Comparison of ENCODE assay signal across 31 mouse cellular contexts in genomic region chr10:57675740-57676139, GRCm38 (mm10). TPM values are rescaled to one million over a fixed set of nuclear protein-coding genes. Genes with fewer than 3 reads are reported as not detected.
A peak's percentile ranks its signal among the peaks of the same experiment; 100 is the strongest.
DNase-seq lines count a peak whose midpoint lies in the region; ATAC-seq and TF ChIP-seq lines count a peak whose summit lies in the region.
"Had no signal": no experiment of that assay in that cellular context is flagged by ENCODE, and none has a peak within 500 bp of the region (broad histone marks: within the 10 kb centered on the region; RNA-seq: fewer than 3 reads in every experiment).

No protein-coding gene starts in this region.

- no peaks in the 10 kb centered on the region for H3K27me3 ChIP-seq in lung, embryonic 14.5 days (ENCODE audit: insufficient read depth, low read length)
- H3K27me3 ChIP-seq in neural tube, embryonic 11.5 days (ENCODE audit: control insufficient read depth, insufficient read depth, low read length), result no peaks in the 10 kb centered on the region
- no peaks in the 10 kb centered on the region for H3K27me3 ChIP-seq in neural tube, embryonic 15.5 days (replicated peaks)
- H3K27me3 ChIP-seq in myocyte (ENCODE audit: control insufficient read depth, insufficient read depth, insufficient read length), result no peaks in the 10 kb centered on the region
- H3K27me3 ChIP-seq: embryonic facial prominence, embryonic 13.5 days; heart, embryonic 15.5 days; hindbrain, embryonic 13.5 days; limb, embryonic 13.5 days; neural tube, embryonic 13.5 days had no signal

- no peak for TF ChIP-seq POLR2A in myocyte (IDR thresholded peaks at IDR 0.05; ENCODE audit: insufficient read length, low read depth)

- no peak overlapping the region for H3K27ac ChIP-seq in lung, embryonic 14.5 days (ENCODE audit: low read depth)
- H3K27ac ChIP-seq in neural tube, embryonic 11.5 days (ENCODE audit: low read depth, low read length), result no peak overlapping the region
- no peak overlapping the region for H3K27ac ChIP-seq in neural tube, embryonic 15.5 days (replicated peaks)
- H3K27ac ChIP-seq: embryonic facial prominence, embryonic 13.5 days; forebrain, embryonic 10.5 days; heart, embryonic 15.5 days; hindbrain, embryonic 13.5 days; kidney, postnatal 0 days; limb, embryonic 13.5 days; neural tube, embryonic 13.5 days; stomach, postnatal 0 days had no signal

- H3K4me1 ChIP-seq in lung, embryonic 14.5 days (ENCODE audit: insufficient read depth), result no peaks in the 10 kb centered on the region
- no peaks in the 10 kb centered on the region for H3K4me1 ChIP-seq in neural tube, embryonic 11.5 days (ENCODE audit: control insufficient read depth, insufficient read depth, low read length)
- no peaks in the 10 kb centered on the region for H3K4me1 ChIP-seq in neural tube, embryonic 15.5 days
- H3K4me1 ChIP-seq: embryonic facial prominence, embryonic 13.5 days; forebrain, embryonic 10.5 days; heart, embryonic 15.5 days; hindbrain, embryonic 13.5 days; limb, embryonic 13.5 days; neural tube, embryonic 13.5 days had no signal

- no peak overlapping the region for H3K4me2 ChIP-seq in lung, embryonic 14.5 days
- H3K4me2 ChIP-seq in neural tube, embryonic 11.5 days (ENCODE audit: low read depth), result no peak overlapping the region
- H3K4me2 ChIP-seq in neural tube, embryonic 15.5 days, result no peak overlapping the region
- H3K4me2 ChIP-seq in myocyte (ENCODE audit: low read depth), result no peak overlapping the region
- H3K4me2 ChIP-seq: embryonic facial prominence, embryonic 13.5 days; heart, embryonic 15.5 days; hindbrain, embryonic 13.5 days; limb, embryonic 13.5 days; liver, embryonic 11.5 days; neural tube, embryonic 13.5 days had no signal

- no peaks in the 10 kb centered on the region for H3K9me3 ChIP-seq in lung, embryonic 14.5 days (ENCODE audit: low read depth, low read length)
- H3K9me3 ChIP-seq in neural tube, embryonic 11.5 days (ENCODE audit: control insufficient read depth, low read length), result no peaks in the 10 kb centered on the region
- no peaks in the 10 kb centered on the region for H3K9me3 ChIP-seq in neural tube, embryonic 15.5 days (replicated peaks)
- H3K9me3 ChIP-seq: embryonic facial prominence, embryonic 13.5 days; forebrain, embryonic 10.5 days; G1E; heart, embryonic 15.5 days; hindbrain, embryonic 13.5 days; limb, embryonic 13.5 days; neural tube, embryonic 13.5 days had no signal

- H3K4me3 ChIP-seq in lung, embryonic 14.5 days (ENCODE audit: low read depth, low read length), result no peak overlapping the region
- H3K4me3 ChIP-seq in neural tube, embryonic 11.5 days (ENCODE audit: low read depth, low read length), result no peak overlapping the region
- no peak overlapping the region for H3K4me3 ChIP-seq in neural tube, embryonic 15.5 days (replicated peaks)
- no peak overlapping the region for H3K4me3 ChIP-seq in myocyte
- H3K4me3 ChIP-seq: embryonic facial prominence, embryonic 13.5 days; forebrain, embryonic 10.5 days; heart, embryonic 15.5 days; hindbrain, embryonic 13.5 days; limb, embryonic 13.5 days; neural tube, embryonic 13.5 days had no signal

- ATAC-seq in lung, embryonic 14.5 days (ENCODE audit: insufficient read depth), result peak; percentile 69; the same call in 1 of the 2 replicates
- no peak for ATAC-seq in neural tube, embryonic 11.5 days (ENCODE audit: insufficient read depth, low FRiP score, low TSS enrichment)
- ATAC-seq in neural tube, embryonic 15.5 days (ENCODE audit: low FRiP score), result no peak
- ATAC-seq: forebrain, embryonic 16.5 days; intestine, embryonic 16.5 days; midbrain, embryonic 16.5 days had no signal

- no peaks in the 10 kb centered on the region for H3K36me3 ChIP-seq in lung, embryonic 14.5 days (ENCODE audit: insufficient read depth)
- H3K36me3 ChIP-seq in neural tube, embryonic 11.5 days (ENCODE audit: control insufficient read depth, insufficient read depth, low read length), result no peaks in the 10 kb centered on the region
- H3K36me3 ChIP-seq in neural tube, embryonic 15.5 days, result no peaks in the 10 kb centered on the region
- H3K36me3 ChIP-seq in myocyte (ENCODE audit: control insufficient read depth, insufficient read depth), result no peaks in the 10 kb centered on the region
- H3K36me3 ChIP-seq: embryonic facial prominence, embryonic 13.5 days; forebrain, embryonic 10.5 days; G1E; heart, embryonic 15.5 days; hindbrain, embryonic 13.5 days; limb, embryonic 13.5 days; neural tube, embryonic 13.5 days had no signal

- no peak overlapping the region for H3K9ac ChIP-seq in lung, embryonic 14.5 days
- H3K9ac ChIP-seq in neural tube, embryonic 11.5 days (ENCODE audit: low read length), result no peak overlapping the region
- H3K9ac ChIP-seq in neural tube, embryonic 15.5 days (replicated peaks), result no peak overlapping the region
- H3K9ac ChIP-seq: embryonic facial prominence, embryonic 13.5 days; heart, embryonic 15.5 days; hindbrain, embryonic 13.5 days; limb, embryonic 13.5 days; neural tube, embryonic 13.5 days had no signal

- no peaks in the 10 kb centered on the region for H3K79me2 ChIP-seq in myocyte (ENCODE audit: control insufficient read depth, insufficient read depth)

- no peak overlapping the region for H3ac ChIP-seq in myocyte (ENCODE audit: control insufficient read depth, insufficient read length)

- peak; percentile 24 for DNase-seq in lung, embryonic 14.5 days
- no peak for DNase-seq in lung, postnatal 10 days
- peak; percentile 10 for DNase-seq in neural tube, embryonic 11.5 days (ENCODE audit: low spot score)
- no peak for DNase-seq in testis, postnatal 10 days (ENCODE audit: low spot score)
- no peak for DNase-seq in yolk sac, embryonic 10.5 days (ENCODE audit: low spot score)
- DNase-seq: adrenal gland, adult 8-10 months; B cell, adult 2 months; cerebellum, adult 11-12 months; cerebellum, postnatal 10 days; kidney, adult 8-10 months; kidney, postnatal 4 days; lung, postnatal 14 days; right cerebral cortex, adult 18-20 months; right cerebral cortex, postnatal 4 days; thymus, adult 2 months; thymus, postnatal 36 days had no signal

- no peak for TF ChIP-seq CTCF in lung, embryonic 14.5 days (IDR thresholded peaks at IDR 0.05; ENCODE audit: low read depth)

TF ChIP-seq in myocyte, 11 proteins besides CTCF, POLR2A, EP300 and RAD21:
- TF ChIP-seq E2F4 (IDR thresholded peaks at IDR 0.05; ENCODE audit: insufficient read depth), result no peak
- TF ChIP-seq MAX (IDR thresholded peaks at IDR 0.05; ENCODE audit: low read depth), result no peak
- no peak for TF ChIP-seq CEBPB (IDR thresholded peaks at IDR 0.05; ENCODE audit: insufficient read depth, poor library complexity, severe bottlenecking)
- TF ChIP-seq REST (IDR thresholded peaks at IDR 0.05; ENCODE audit: insufficient read depth, insufficient read length), result no peak
- TF ChIP-seq POLR2AphosphoS2 (IDR thresholded peaks at IDR 0.05; ENCODE audit: insufficient read length, low read depth), result no peak
- peak in 2 of 3 experiments; percentile 45 to 65 for TF ChIP-seq MYOD1 (IDR thresholded peaks at IDR 0.05; ENCODE audit: control insufficient read depth in 1 of 3, insufficient read length in 2 of 3, low read depth in 2 of 3)
- no peak for TF ChIP-seq TCF12 (IDR thresholded peaks at IDR 0.05; ENCODE audit: insufficient read depth, poor library complexity, severe bottlenecking)
- no peak for TF ChIP-seq USF1 (IDR thresholded peaks at IDR 0.05; ENCODE audit: low read depth)
- TF ChIP-seq TCF3 (IDR thresholded peaks at IDR 0.05; ENCODE audit: insufficient read length, low read depth), result no peak
- TF ChIP-seq MYOG (IDR thresholded peaks at IDR 0.05; ENCODE audit: control insufficient read depth in 1 of 3, insufficient read depth in 1 of 3, insufficient read length in 2 of 3, low read depth in 2 of 3), result peak in 1 of 3 experiments; percentile 70
- no peak for TF ChIP-seq SRF (IDR thresholded peaks at IDR 0.05; ENCODE audit: control insufficient read depth, insufficient read length, low read depth)

RNA-seq across cellular contexts. Expression of gene Pkib, which starts 44.0 kb away (rescaled TPM):
- polyA plus RNA-seq in lung, embryonic 14.5 days (2014; fragmentation: Nextera tagmentation; extraction: Ambion mirVana), result 1.4 and 1.9 TPM in 2 replicates
- 1.1 and 1.8 TPM in 2 replicates for polyA plus RNA-seq in neural tube, embryonic 11.5 days (2014; fragmentation: Nextera tagmentation; extraction: Ambion mirVana)
- 5.1 and 5.2 TPM in 2 replicates for polyA plus RNA-seq in neural tube, embryonic 15.5 days (2015; fragmentation: Nextera tagmentation; extraction: Ambion mirVana)
- polyA plus RNA-seq in myocyte (2012; fragmentation: generic; extraction: Trizol), result not detected
- polyA plus RNA-seq: G1E had no signal

Comparison
In these comparisons a context has a peak if more than half of its experiments do, and no peak if none do; other contexts are left out.
1. DNase-seq: peak in lung, embryonic 14.5 days (single experiment) and neural tube, embryonic 11.5 days (single experiment); none in lung, postnatal 10 days (single experiment), testis, postnatal 10 days (single experiment) and yolk sac, embryonic 10.5 days (single experiment).